Mouse (Mus musculus): ENCODE data around the gene Tead1. TPM values are rescaled to one million over a fixed set of nuclear protein-coding genes. Genes with fewer than 3 reads are reported as not detected.

Tead1 gene
- polyA plus RNA-seq, 1 experiment from 2014 or later, result 16.9 TPM

GRCm38 (mm10) chr7:112787281-112787680 is 108.2 kb downstream of the Tead1 start:
- peaks cover 43% of the 10 kb centered on the region for H3K4me1 ChIP-seq (replicated peaks)
- no peaks in the 10 kb centered on the region for H3K27me3 ChIP-seq
- 64% methylated on average over 7 of the region's 7 CpGs for WGBS
- no peak overlapping the region for H3K4me3 ChIP-seq (replicated peaks)
- no peaks in the 10 kb centered on the region for H3K9me3 ChIP-seq
- H3K36me3 ChIP-seq, result no peaks in the 10 kb centered on the region
- ATAC-seq, result no peak
- peak overlapping the region; percentile 77 for H3K27ac ChIP-seq
- no peak overlapping the region for H3K9ac ChIP-seq (replicated peaks)
- no peak overlapping the region for H3K4me2 ChIP-seq (replicated peaks)

- peaks cover 45% of the 10 kb centered on the region for H3K4me1 ChIP-seq (replicated peaks)
- no peaks in the 10 kb centered on the region for H3K9me3 ChIP-seq
- no peak overlapping the region for H3K4me3 ChIP-seq (replicated peaks)
- peak overlapping the region; percentile 77 for H3K27ac ChIP-seq
- no peaks in the 10 kb centered on the region for H3K27me3 ChIP-seq
- H3K4me2 ChIP-seq (replicated peaks), result no peak overlapping the region
- no peaks in the 10 kb centered on the region for H3K36me3 ChIP-seq
- ATAC-seq, result peak; percentile 70
- WGBS, result 24% methylated on average over 7 of the region's 7 CpGs
- no peak overlapping the region for H3K9ac ChIP-seq (replicated peaks)
Measured at GRCm38 (mm10) chr7:112788321-112788751, 109.2 kb downstream of the Tead1 start.

- ATAC-seq, result no peak
- Histone ChIP-seq H3K4me2 (replicated peaks) (no peak overlapping the region), H3K9me3 (no peaks in the 10 kb centered on the region), H3K4me3 (replicated peaks) (no peak overlapping the region), H3K27ac (no peak overlapping the region), H3K4me1 (replicated peaks) (peaks cover 59% of the 10 kb centered on the region), H3K27me3 (no peaks in the 10 kb centered on the region), H3K36me3 (no peaks in the 10 kb centered on the region), H3K9ac (replicated peaks) (no peak overlapping the region)
- 82% methylated on average over 4 of the region's 4 CpGs for WGBS
Measured at GRCm38 (mm10) chr7:112789693-112790092, 110.6 kb downstream of the Tead1 start.

- H3K27ac ChIP-seq, result no peak overlapping the region
- H3K4me3 ChIP-seq (replicated peaks), result no peak overlapping the region
- no peaks in the 10 kb centered on the region for H3K36me3 ChIP-seq
- H3K27me3 ChIP-seq, result no peaks in the 10 kb centered on the region
- no peak overlapping the region for H3K4me2 ChIP-seq (replicated peaks)
- no peak overlapping the region for H3K9ac ChIP-seq (replicated peaks)
- no peaks in the 10 kb centered on the region for H3K9me3 ChIP-seq
- WGBS, result 85% methylated on average over 2 of the region's 2 CpGs
- no peak for ATAC-seq
- H3K4me1 ChIP-seq (replicated peaks), result peaks cover 61% of the 10 kb centered on the region
Measured at GRCm38 (mm10) chr7:112790334-112790733, 111.2 kb downstream of the Tead1 start.

- Histone ChIP-seq H3K4me1 (replicated peaks) (peaks cover 52% of the 10 kb centered on the region), H3K4me3 (replicated peaks) (no peak overlapping the region), H3K36me3 (no peaks in the 10 kb centered on the region), H3K4me2 (replicated peaks) (no peak overlapping the region), H3K27me3 (no peaks in the 10 kb centered on the region), H3K9ac (replicated peaks) (no peak overlapping the region), H3K9me3 (no peaks in the 10 kb centered on the region), H3K27ac (no peak overlapping the region)
- ATAC-seq, result no peak
- 94% methylated on average over 6 of the region's 6 CpGs for WGBS
Measured at GRCm38 (mm10) chr7:112792679-112793078, 113.6 kb downstream of the Tead1 start.

- Histone ChIP-seq H3K9ac (replicated peaks) (no peak overlapping the region), H3K36me3 (no peaks in the 10 kb centered on the region), H3K4me2 (replicated peaks) (no peak overlapping the region), H3K4me3 (replicated peaks) (no peak overlapping the region), H3K27me3 (no peaks in the 10 kb centered on the region), H3K9me3 (no peaks in the 10 kb centered on the region), H3K4me1 (replicated peaks) (peaks cover 44% of the 10 kb centered on the region), H3K27ac (peak overlapping the region; percentile 49)
- peak; percentile 57 for ATAC-seq
- WGBS, result 44% methylated on average over 7 of the region's 7 CpGs
Measured at GRCm38 (mm10) chr7:112793903-112794302, 114.8 kb downstream of the Tead1 start.

GRCm38 (mm10) chr7:112794481-112794880 is 115.4 kb downstream of the Tead1 start:
- no peak overlapping the region for H3K9ac ChIP-seq (replicated peaks)
- no peak overlapping the region for H3K4me2 ChIP-seq (replicated peaks)
- 2% methylated on average over 2 of the region's 2 CpGs for WGBS
- H3K27me3 ChIP-seq, result no peaks in the 10 kb centered on the region
- no peaks in the 10 kb centered on the region for H3K36me3 ChIP-seq
- ATAC-seq, result peak; percentile 61
- H3K9me3 ChIP-seq, result no peaks in the 10 kb centered on the region
- peaks cover 38% of the 10 kb centered on the region for H3K4me1 ChIP-seq (replicated peaks)
- H3K4me3 ChIP-seq (replicated peaks), result no peak overlapping the region
- peak overlapping the region; percentile 49 for H3K27ac ChIP-seq

GRCm38 (mm10) chr7:112797526-112798321 is 118.6 kb downstream of the Tead1 start:
- Histone ChIP-seq H3K27me3 (0 out of 2 replicates have a peak, but pooled peaks cover 4% of the 10 kb centered on the region), H3K4me3 (replicated peaks) (no peak overlapping the region), H3K9me3 (no peaks in the 10 kb centered on the region), H3K4me1 (replicated peaks) (peaks cover 53% of the 10 kb centered on the region), H3K4me2 (replicated peaks) (no peak overlapping the region), H3K27ac (no peak overlapping the region), H3K36me3 (no peaks in the 10 kb centered on the region), H3K9ac (replicated peaks) (no peak overlapping the region)
- WGBS, result 76% methylated on average over 8 of the region's 8 CpGs
- ATAC-seq, result no peak

GRCm38 (mm10) chr7:112801706-112802105 is 122.6 kb downstream of the Tead1 start:
- no peaks in the 10 kb centered on the region for H3K9me3 ChIP-seq
- no peak overlapping the region for H3K4me2 ChIP-seq (replicated peaks)
- H3K9ac ChIP-seq (replicated peaks), result no peak overlapping the region
- no peak overlapping the region for H3K27ac ChIP-seq
- no peaks in the 10 kb centered on the region for H3K36me3 ChIP-seq
- 56% methylated on average over 8 of the region's 8 CpGs for WGBS
- peaks cover 42% of the 10 kb centered on the region for H3K4me1 ChIP-seq (replicated peaks)
- no peak for ATAC-seq
- 0 out of 2 replicates have a peak, but pooled peaks cover 4% of the 10 kb centered on the region for H3K27me3 ChIP-seq
- H3K4me3 ChIP-seq (replicated peaks), result no peak overlapping the region

- peak overlapping the region; percentile 1; the same call in 1 of the 2 replicates for H3K4me3 ChIP-seq (replicated peaks)
- no peaks in the 10 kb centered on the region for H3K36me3 ChIP-seq
- no peaks in the 10 kb centered on the region for H3K9me3 ChIP-seq
- no peak overlapping the region for H3K9ac ChIP-seq (replicated peaks)
- H3K27me3 ChIP-seq, result no peaks in the 10 kb centered on the region
- peaks cover 53% of the 10 kb centered on the region for H3K4me1 ChIP-seq (replicated peaks)
- H3K4me2 ChIP-seq (replicated peaks), result peak overlapping the region; percentile 40
- WGBS, result 33% methylated on average over 2 of the region's 2 CpGs
- ATAC-seq, result peak; percentile 28; the same call in 1 of the 2 replicates
- peak overlapping the region; percentile 69 for H3K27ac ChIP-seq
Measured at GRCm38 (mm10) chr7:112806718-112807400, 127.7 kb downstream of the Tead1 start.

- H3K27ac ChIP-seq, result peak overlapping the region; percentile 69
- peaks cover 53% of the 10 kb centered on the region for H3K4me1 ChIP-seq (replicated peaks)
- H3K9me3 ChIP-seq, result no peaks in the 10 kb centered on the region
- no peaks in the 10 kb centered on the region for H3K36me3 ChIP-seq
- H3K4me2 ChIP-seq (replicated peaks), result peak overlapping the region; percentile 40
- WGBS, result 2% methylated on average over 6 of the region's 6 CpGs
- no peaks in the 10 kb centered on the region for H3K27me3 ChIP-seq
- peak overlapping the region; percentile 1; the same call in 1 of the 2 replicates for H3K4me3 ChIP-seq (replicated peaks)
- no peak overlapping the region for H3K9ac ChIP-seq (replicated peaks)
- peak; percentile 63; the same call in 1 of the 2 replicates for ATAC-seq
Measured at GRCm38 (mm10) chr7:112807401-112807751, 128.3 kb downstream of the Tead1 start.

GRCm38 (mm10) chr7:112810752-112811151 is 131.6 kb downstream of the Tead1 start:
- no peaks in the 10 kb centered on the region for H3K9me3 ChIP-seq
- H3K27ac ChIP-seq, result no peak overlapping the region
- no peaks in the 10 kb centered on the region for H3K27me3 ChIP-seq
- no peaks in the 10 kb centered on the region for H3K36me3 ChIP-seq
- H3K4me2 ChIP-seq (replicated peaks), result no peak overlapping the region
- H3K9ac ChIP-seq (replicated peaks), result no peak overlapping the region
- WGBS, result 39% methylated on average over 7 of the region's 7 CpGs
- H3K4me3 ChIP-seq (replicated peaks), result no peak overlapping the region
- ATAC-seq, result no peak
- peaks cover 54% of the 10 kb centered on the region for H3K4me1 ChIP-seq (replicated peaks)
